Mouse (Mus musculus): ENCODE measurements at regions not wholly inside any gene's neighbourhood (a gene's known extent, or its start where the extent isn't known, plus 50 kb on each side); places are given as distances from the start of the nearest gene placed in this dataset.

GRCm38 (mm10) chr7:134549286-134549919, 121.1 kb upstream of the Dock1 start:
- Histone ChIP-seq H3K36me3 (no peaks in the 10 kb centered on the region), H3K27me3 (peaks cover 9% of the 10 kb centered on the region), H3K4me3 (no peak overlapping the region), H3K9me3 (no peaks in the 10 kb centered on the region), H3K4me2 (replicated peaks) (no peak overlapping the region), H3K9ac (replicated peaks) (no peak overlapping the region), H3K4me1 (peaks cover 9% of the 10 kb centered on the region), H3K27ac (replicated peaks) (no peak overlapping the region)
- WGBS = 90% methylated on average over 8 of the region's 8 CpGs
- ATAC-seq (ENCODE audit: low FRiP score, low read depth) = no peak

GRCm38 (mm10) chr7:134550221-134550809, 120.1 kb upstream of the Dock1 start:
- peak; percentile 86 for ATAC-seq (ENCODE audit: low FRiP score, low read depth)
- Histone ChIP-seq H3K27me3 (peaks cover 8% of the 10 kb centered on the region), H3K9ac (replicated peaks) (no peak overlapping the region), H3K9me3 (no peaks in the 10 kb centered on the region), H3K4me2 (replicated peaks) (peak overlapping the region; percentile 17; the same call in 1 of the 2 replicates), H3K4me1 (peaks cover 9% of the 10 kb centered on the region), H3K27ac (replicated peaks) (peak overlapping the region; percentile 49; the same call in 1 of the 2 replicates), H3K4me3 (no peak overlapping the region), H3K36me3 (no peaks in the 10 kb centered on the region)
- 16% methylated on average over 7 of the region's 7 CpGs for WGBS

DNA sequence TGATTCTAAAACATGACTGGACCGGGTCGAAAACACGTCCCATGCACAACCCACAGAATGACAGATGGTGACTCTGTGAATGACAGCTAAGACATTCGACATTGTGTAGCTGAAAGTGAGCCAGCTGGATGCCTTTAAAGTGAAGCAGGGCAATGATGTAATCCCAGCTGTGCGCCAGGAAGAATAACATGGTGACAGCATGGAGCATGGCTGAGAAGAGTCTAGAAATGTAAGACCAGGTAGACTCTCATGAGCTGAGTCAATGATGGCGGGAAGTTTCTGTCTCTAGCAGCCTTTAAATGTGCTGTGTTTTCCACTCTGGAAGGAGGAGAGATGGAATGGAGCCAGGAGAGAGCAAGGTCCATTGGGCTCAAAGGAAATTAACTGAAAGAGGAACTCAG, 118.4 kb upstream of the Dock1 start:
- Histone ChIP-seq H3K9me3 (no peaks in the 10 kb centered on the region), H3K9ac (replicated peaks) (no peak overlapping the region), H3K4me2 (replicated peaks) (no peak overlapping the region), H3K27ac (replicated peaks) (no peak overlapping the region), H3K36me3 (no peaks in the 10 kb centered on the region), H3K4me1 (peaks cover 9% of the 10 kb centered on the region), H3K27me3 (peaks cover 3% of the 10 kb centered on the region), H3K4me3 (no peak overlapping the region)
- 75% methylated on average over 6 of the region's 6 CpGs for WGBS
- ATAC-seq (ENCODE audit: low FRiP score, low read depth) = no peak

GRCm38 (mm10) chr7:134556061-134556460, 114.4 kb upstream of the Dock1 start:
- no peak overlapping the region for H3K4me2 ChIP-seq (replicated peaks)
- H3K27me3 ChIP-seq = peaks cover 3% of the 10 kb centered on the region; the same call in 1 of the 2 replicates
- no peak for ATAC-seq (ENCODE audit: low FRiP score, low read depth)
- H3K27ac ChIP-seq (replicated peaks) = no peak overlapping the region
- no peaks in the 10 kb centered on the region for H3K9me3 ChIP-seq
- H3K9ac ChIP-seq (replicated peaks) = no peak overlapping the region
- 0 out of 2 replicates have a peak, but pooled peaks cover 2% of the 10 kb centered on the region for H3K4me1 ChIP-seq
- WGBS = 75% methylated on average over 4 of the region's 4 CpGs
- no peak overlapping the region for H3K4me3 ChIP-seq
- no peaks in the 10 kb centered on the region for H3K36me3 ChIP-seq

- no peak overlapping the region for H3K9ac ChIP-seq (replicated peaks)
- WGBS = 86% methylated on average over 5 of the region's 5 CpGs
- no peak for ATAC-seq (ENCODE audit: low FRiP score, low read depth)
- H3K27ac ChIP-seq (replicated peaks) = no peak overlapping the region
- no peak overlapping the region for H3K4me2 ChIP-seq (replicated peaks)
- no peaks in the 10 kb centered on the region for H3K36me3 ChIP-seq
- H3K4me3 ChIP-seq = no peak overlapping the region
- no peaks in the 10 kb centered on the region for H3K27me3 ChIP-seq
- H3K4me1 ChIP-seq = no peaks in the 10 kb centered on the region
- H3K9me3 ChIP-seq = no peaks in the 10 kb centered on the region
These were observed 104.1 kb upstream of the Dock1 start for GRCm38 (mm10) chr7:134566322-134566721.

- Histone ChIP-seq H3K9ac (replicated peaks) (no peak overlapping the region), H3K4me1 (no peaks in the 10 kb centered on the region), H3K27me3 (no peaks in the 10 kb centered on the region), H3K36me3 (no peaks in the 10 kb centered on the region), H3K9me3 (no peaks in the 10 kb centered on the region), H3K4me3 (no peak overlapping the region), H3K27ac (replicated peaks) (no peak overlapping the region), H3K4me2 (replicated peaks) (no peak overlapping the region)
- ATAC-seq (ENCODE audit: low FRiP score, low read depth) = no peak
- 91% methylated on average over 3 of the region's 3 CpGs for WGBS
These were observed 101.2 kb upstream of the Dock1 start for GRCm38 (mm10) chr7:134569247-134569646.

GRCm38 (mm10) chr7:134570176-134570810, 100.2 kb upstream of the Dock1 start:
- WGBS = 88% methylated on average over 5 of the region's 5 CpGs
- Histone ChIP-seq H3K4me3 (no peak overlapping the region), H3K27ac (replicated peaks) (no peak overlapping the region), H3K9ac (replicated peaks) (no peak overlapping the region), H3K36me3 (no peaks in the 10 kb centered on the region), H3K4me1 (no peaks in the 10 kb centered on the region), H3K9me3 (no peaks in the 10 kb centered on the region), H3K4me2 (replicated peaks) (no peak overlapping the region), H3K27me3 (no peaks in the 10 kb centered on the region)
- no peak for ATAC-seq (ENCODE audit: low FRiP score, low read depth)

GRCm38 (mm10) chr7:134581746-134582145, 88.7 kb upstream of the Dock1 start:
- Histone ChIP-seq H3K4me2 (replicated peaks) (no peak overlapping the region), H3K4me1 (no peaks in the 10 kb centered on the region), H3K4me3 (no peak overlapping the region), H3K9ac (replicated peaks) (no peak overlapping the region), H3K27ac (replicated peaks) (no peak overlapping the region), H3K27me3 (no peaks in the 10 kb centered on the region), H3K36me3 (no peaks in the 10 kb centered on the region), H3K9me3 (no peaks in the 10 kb centered on the region)
- no peak for ATAC-seq (ENCODE audit: low FRiP score, low read depth)

- H3K9me3 ChIP-seq = no peaks in the 10 kb centered on the region
- H3K36me3 ChIP-seq = no peaks in the 10 kb centered on the region
- H3K27ac ChIP-seq (replicated peaks) = no peak overlapping the region
- WGBS = 90% methylated on average over 5 of the region's 5 CpGs
- no peak for ATAC-seq (ENCODE audit: low FRiP score, low read depth)
- no peak overlapping the region for H3K9ac ChIP-seq (replicated peaks)
- no peak overlapping the region for H3K4me2 ChIP-seq (replicated peaks)
- no peaks in the 10 kb centered on the region for H3K4me1 ChIP-seq
- H3K4me3 ChIP-seq = no peak overlapping the region
- no peaks in the 10 kb centered on the region for H3K27me3 ChIP-seq
These were observed 85.0 kb upstream of the Dock1 start for GRCm38 (mm10) chr7:134585478-134585877.

DNA sequence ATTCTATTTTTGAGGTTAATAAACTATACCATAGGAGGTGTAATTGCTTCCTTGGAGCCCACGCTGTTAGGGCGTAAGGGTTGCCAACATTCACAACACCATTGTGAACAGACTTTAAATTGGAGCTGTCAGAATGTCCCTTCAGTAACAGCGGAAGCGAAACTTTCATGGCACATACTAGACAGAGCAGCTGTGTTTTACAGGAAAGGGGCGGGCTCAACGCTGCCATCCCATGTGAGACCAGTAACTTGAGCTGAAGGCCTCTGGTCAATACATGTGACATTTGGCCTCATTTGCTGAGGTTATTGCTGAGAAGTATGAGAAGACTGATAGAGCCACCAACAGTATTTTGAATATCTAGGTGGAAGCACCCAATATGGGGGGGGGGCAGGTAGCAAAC, 83.5 kb upstream of the Dock1 start:
- WGBS = 95% methylated on average over 6 of the region's 6 CpGs

GRCm38 (mm10) chr7:134607886-134608285, 62.6 kb upstream of the Dock1 start:
- no peak for ATAC-seq (ENCODE audit: low FRiP score, low read depth)
- Histone ChIP-seq H3K36me3 (no peaks in the 10 kb centered on the region), H3K4me1 (no peaks in the 10 kb centered on the region), H3K27me3 (no peaks in the 10 kb centered on the region), H3K4me3 (no peak overlapping the region), H3K27ac (replicated peaks) (no peak overlapping the region), H3K9ac (replicated peaks) (no peak overlapping the region), H3K9me3 (no peaks in the 10 kb centered on the region), H3K4me2 (replicated peaks) (no peak overlapping the region)
- 73% methylated on average over 3 of the region's 3 CpGs for WGBS

More for the DNA sequence above, 83.5 kb upstream of the Dock1 start:
- no peaks in the 10 kb centered on the region for H3K9me3 ChIP-seq
- no peaks in the 10 kb centered on the region for H3K36me3 ChIP-seq
- no peaks in the 10 kb centered on the region for H3K27me3 ChIP-seq
- no peak overlapping the region for H3K27ac ChIP-seq (replicated peaks)
- H3K9ac ChIP-seq (replicated peaks) = no peak overlapping the region
- H3K4me1 ChIP-seq = no peaks in the 10 kb centered on the region
- H3K4me3 ChIP-seq = no peak overlapping the region
- no peak for ATAC-seq (ENCODE audit: low FRiP score, low read depth)
- no peak overlapping the region for H3K4me2 ChIP-seq (replicated peaks)

DNA sequence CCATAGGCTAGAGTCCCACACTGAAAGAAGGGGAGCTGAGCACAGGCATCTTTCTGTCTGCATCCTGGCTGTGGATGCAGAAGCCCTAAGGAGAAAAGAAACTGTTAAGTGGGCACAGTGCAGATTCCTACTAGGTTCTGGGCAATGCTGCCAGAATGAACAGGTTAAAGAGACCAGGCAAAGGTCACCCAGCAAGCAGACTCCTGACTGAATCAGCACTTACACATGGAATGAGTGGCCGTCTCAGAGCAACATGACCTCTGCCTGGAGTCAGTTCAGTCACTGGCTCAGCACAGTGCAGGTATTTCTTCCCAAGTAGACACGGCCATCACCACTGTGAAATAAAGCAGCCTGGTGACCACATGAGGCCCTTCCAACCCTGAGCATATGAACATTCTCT, 60.3 kb upstream of the Dock1 start:
- H3K9ac ChIP-seq (replicated peaks) = no peak overlapping the region
- WGBS = 77% methylated on average over 2 of the region's 2 CpGs
- H3K4me1 ChIP-seq = no peaks in the 10 kb centered on the region
- H3K4me3 ChIP-seq = no peak overlapping the region
- no peak overlapping the region for H3K27ac ChIP-seq (replicated peaks)
- H3K9me3 ChIP-seq = no peaks in the 10 kb centered on the region
- no peaks in the 10 kb centered on the region for H3K27me3 ChIP-seq
- no peak overlapping the region for H3K4me2 ChIP-seq (replicated peaks)
- H3K36me3 ChIP-seq = no peaks in the 10 kb centered on the region
- no peak for ATAC-seq (ENCODE audit: low FRiP score, low read depth)
